Mouse (Mus musculus) embryo, embryonic 11.5 days (tissue): ENCODE measurements around the gene Nos1ap.
A peak's percentile ranks its signal among the peaks of the same experiment; 100 is the strongest.

Experiments used
- DNase-seq: peaks from one replicate; pipeline ENCODE4 v3.0.0-alpha.2; 2012; ENCODE audit warnings: low read depth, low spot score

The Nos1ap gene

GRCm38 (mm10) chr1:170299496-170299895, 290.2 kb downstream of the Nos1ap start:
- DNase-seq, result no peak

- DNase-seq, result no peak
Measured at GRCm38 (mm10) chr1:170294786-170295570, 294.7 kb downstream of the Nos1ap start.

GRCm38 (mm10) chr1:170293257-170293656, 296.4 kb downstream of the Nos1ap start:
- DNase-seq, result no peak

GRCm38 (mm10) chr1:170292239-170292951, 297.3 kb downstream of the Nos1ap start:
- peak; percentile 53 for DNase-seq

GRCm38 (mm10) chr1:170282415-170283129, 307.1 kb downstream of the Nos1ap start:
- DNase-seq, result no peak

GRCm38 (mm10) chr1:170277016-170277415, 312.6 kb downstream of the Nos1ap start, which contains the start of gene Sh2d1b1:
Gene Sh2d1b1 (plus strand): TSS chr1:170277320.
- no peak for DNase-seq

GRCm38 (mm10) chr1:170273252-170273651, 316.4 kb downstream of the Nos1ap start:
- DNase-seq, result no peak

GRCm38 (mm10) chr1:170270696-170271095, 319.0 kb downstream of the Nos1ap start:
- no peak for DNase-seq

- DNase-seq, result no peak
Measured at GRCm38 (mm10) chr1:170270281-170270680, 319.4 kb downstream of the Nos1ap start.

GRCm38 (mm10) chr1:170255560-170255910, 334.1 kb downstream of the Nos1ap start:
- DNase-seq, result peak; percentile 56

GRCm38 (mm10) chr1:170254893-170255559, 334.6 kb downstream of the Nos1ap start:
- DNase-seq, result no peak
